Mouse (Mus musculus) lung, postnatal 0 days (tissue): ENCODE data around the gene Hoxb4.

Experiments
- CTCF ChIP-seq: IDR thresholded peaks from 2 replicates; pipeline ENCODE4 v1.5.1; 2016; ENCODE audit warnings: antibody characterized with exemption, mild to moderate bottlenecking
- EP300 ChIP-seq: IDR thresholded peaks from 2 replicates; pipeline ENCODE4 v1.6.1; 2016; ENCODE audit warnings: antibody characterized with exemption, mild to moderate bottlenecking, control low read depth

- TF ChIP-seq EP300 (no peak), CTCF (no peak)
These were observed 27.3 kb downstream of the Hoxb4 start for GRCm38 (mm10) chr11:96345220-96345892.
